Mouse (Mus musculus): Measurements from ENCODE around the gene Anks1.

- TF ChIP-seq POLR2A (IDR thresholded peaks at IDR 0.05; ENCODE audit: borderline replicate concordance, control insufficient read depth, low read depth, low read length): no peak
- no peak for TF ChIP-seq CTCF (IDR thresholded peaks at IDR 0.05; ENCODE audit: control insufficient read depth, insufficient read depth, low read length)
These were observed 51.3 kb downstream of the Anks1 start for GRCm38 (mm10) chr17:27960128-27961111.
